Mouse (Mus musculus) ES-Bruce4 (cell line): ENCODE measurements around the gene Kcnc3. TPM values are rescaled to one million over a fixed set of nuclear protein-coding genes. Genes with fewer than 3 reads are reported as not detected.

Source experiments
- H3K27ac ChIP-seq: 2 replicates; pipeline ENCODE4 v1.5.1; 2012; ENCODE audit warnings: low read length, inconsistent platforms; ENCODE audit not compliant: insufficient read depth
- H3K27me3 ChIP-seq: 2 replicates; pipeline ENCODE4 v1.6.1; 2012; ENCODE audit warnings: mild to moderate bottlenecking, low read length, inconsistent platforms; ENCODE audit not compliant: control insufficient read depth, poor library complexity, insufficient read depth, severe bottlenecking
- H3K36me3 ChIP-seq: 2 replicates; pipeline ENCODE4 v1.6.1; 2012; ENCODE audit warnings: inconsistent platforms, mild to moderate bottlenecking, low read length, moderate library complexity; ENCODE audit not compliant: control insufficient read depth, poor library complexity, insufficient read depth, severe bottlenecking
- H3K4me1 ChIP-seq: one replicate; pipeline ENCODE4 v1.8.1; 2011; ENCODE audit warnings: low read length; ENCODE audit not compliant: control insufficient read depth, insufficient read depth
- H3K4me3 ChIP-seq: 2 replicates; pipeline ENCODE4 v1.5.1; 2011; ENCODE audit warnings: low read depth, mild to moderate bottlenecking, low read length
- H3K9ac ChIP-seq: 2 replicates; pipeline ENCODE4 v1.6.1; 2012; ENCODE audit warnings: low read depth, mild to moderate bottlenecking, inconsistent platforms; ENCODE audit not compliant: poor library complexity, severe bottlenecking
- H3K9me3 ChIP-seq: replicated peaks from 2 replicates; pipeline ENCODE4 v1.6.1; 2012; ENCODE audit warnings: mild to moderate bottlenecking, low read length, inconsistent platforms; ENCODE audit not compliant: control insufficient read depth, poor library complexity, insufficient read depth, severe bottlenecking
- CTCF ChIP-seq: IDR thresholded peaks from one replicate; pipeline ENCODE4 v1.8.1; 2011; ENCODE audit warnings: low read depth, low read length
- EP300 ChIP-seq: IDR thresholded peaks from 2 replicates; pipeline ENCODE4 v1.6.1; 2011; ENCODE audit warnings: low read depth, low read length; ENCODE audit not compliant: insufficient read depth
- POLR2A ChIP-seq: IDR thresholded peaks from one replicate; pipeline ENCODE4 v1.8.1; 2011; ENCODE audit warnings: low read length; ENCODE audit not compliant: insufficient read depth
- polyA plus RNA-seq: library from polyadenylated mRNA; stranded (reverse); fragments of >200 nt; gene quantifications from 2 replicates; pipeline ENCODE4 v1.2.4, GENCODE M21; 2011; ENCODE audit warnings: low read depth; ENCODE audit not compliant: missing spikeins, insufficient read depth, insufficient read length

The Kcnc3 gene
- polyA plus RNA-seq: 12.3 and 15.5 TPM in 2 replicates

DNA sequence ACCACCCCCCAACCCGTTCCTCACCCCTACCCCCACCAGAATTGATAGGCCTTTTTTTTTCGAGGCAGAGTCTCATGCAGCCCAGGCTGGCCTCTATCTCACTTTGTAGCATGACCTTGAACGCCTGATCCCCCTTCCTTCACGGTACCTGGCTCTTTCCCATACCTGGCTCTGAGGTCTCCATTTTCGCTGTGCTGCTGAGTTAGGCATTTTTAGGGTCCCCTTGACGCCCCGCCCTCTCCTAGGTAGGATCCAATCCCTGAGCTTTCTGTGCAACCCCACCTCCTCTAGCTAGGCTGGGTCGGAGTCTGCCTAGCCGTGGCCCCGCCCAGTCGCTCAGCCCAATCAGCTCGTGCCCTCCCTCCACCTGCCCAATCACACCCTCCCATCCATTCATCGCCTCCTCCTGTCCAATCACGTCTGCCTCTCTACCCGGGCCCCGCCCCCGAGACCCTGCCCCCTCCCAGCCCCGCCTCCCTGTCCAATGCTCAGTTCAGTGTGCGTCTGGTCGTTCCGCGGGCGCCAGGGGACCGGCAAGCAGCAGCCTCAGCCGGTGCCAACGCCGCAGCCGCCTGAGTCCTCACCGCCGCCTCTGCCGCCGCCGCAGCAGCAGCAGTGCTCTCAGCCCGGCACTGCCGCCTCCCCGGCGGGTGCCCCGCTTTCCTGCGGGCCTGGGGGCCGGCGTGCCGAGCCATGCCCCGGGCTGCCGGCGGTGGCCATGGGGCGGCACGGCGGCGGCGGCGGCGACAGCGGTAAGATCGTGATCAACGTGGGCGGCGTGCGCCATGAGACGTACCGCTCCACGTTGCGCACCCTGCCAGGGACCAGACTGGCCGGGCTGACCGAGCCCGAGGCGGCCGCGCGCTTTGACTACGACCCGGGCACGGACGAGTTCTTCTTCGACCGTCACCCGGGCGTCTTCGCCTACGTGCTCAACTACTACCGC is at the start of gene Kcnc3:
Kcnc3 (plus strand) TSS at position 263 of the 946 bp plus-strand sequence.
- H3K27me3 ChIP-seq: no peaks in the 10 kb centered on the region
- TF ChIP-seq CTCF: no peak
- TF ChIP-seq POLR2A: peak; percentile 48
- H3K27ac ChIP-seq: peak within 1 kb of the TSS; percentile 35
- H3K9ac ChIP-seq: peak within 1 kb of the TSS; percentile 76
- H3K4me3 ChIP-seq: peak within 1 kb of the TSS; percentile 90
- H3K36me3 ChIP-seq: peaks cover 3% of the 10 kb centered on the region
- H3K4me1 ChIP-seq: no peaks in the 10 kb centered on the region
- H3K9me3 ChIP-seq: no peaks in the 10 kb centered on the region

DNA sequence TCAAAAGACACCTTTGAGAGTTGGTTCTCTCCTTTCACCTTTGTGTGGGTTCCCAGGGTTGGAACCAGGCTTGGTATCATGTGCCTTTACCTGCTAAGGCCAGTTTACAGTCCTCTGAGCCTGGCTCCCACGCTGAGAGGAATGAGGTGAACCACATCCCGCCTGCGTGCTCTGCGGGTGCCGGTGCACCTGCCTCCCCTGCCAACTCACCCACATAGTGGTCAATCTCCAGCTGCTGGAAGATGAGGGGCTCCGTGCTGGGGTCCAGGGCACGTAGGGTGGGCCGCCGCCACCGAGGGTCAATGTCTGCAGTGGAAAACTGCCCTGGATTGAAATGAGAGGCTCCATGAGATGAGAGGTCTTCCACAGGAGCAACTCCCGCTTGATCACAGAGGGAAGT is 47.9 kb upstream of the Kcnc3 start:
- H3K4me3 ChIP-seq: no peak overlapping the region
- TF ChIP-seq EP300: no peak
- no peak for TF ChIP-seq CTCF
- TF ChIP-seq POLR2A: no peak
- peaks cover 30% of the 10 kb centered on the region for H3K36me3 ChIP-seq

DNA sequence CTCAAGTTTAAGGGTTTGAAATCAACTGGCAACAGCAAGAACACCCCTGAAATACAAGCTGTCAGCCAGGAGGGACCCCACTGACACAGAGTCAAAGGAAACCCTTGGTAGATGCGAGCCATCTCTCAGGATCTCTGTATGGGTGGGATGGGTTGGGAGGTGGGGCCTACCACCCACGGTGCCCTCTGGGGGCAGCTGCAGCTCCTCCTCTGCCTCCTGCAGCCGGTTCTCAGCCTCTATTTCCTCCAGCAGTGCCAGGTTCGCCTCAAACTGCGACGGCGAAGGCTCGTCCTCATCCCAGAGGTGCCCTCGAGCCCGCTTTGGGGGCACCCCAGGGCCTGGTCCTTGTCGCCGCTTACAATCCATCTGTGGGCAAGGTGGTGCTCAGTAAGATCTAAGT is 47.4 kb upstream of the Kcnc3 start:
- Histone ChIP-seq H3K4me3 (no peak overlapping the region), H3K27ac (no peak overlapping the region), H3K9me3 (no peaks in the 10 kb centered on the region), H3K4me1 (no peaks in the 10 kb centered on the region), H3K27me3 (no peaks in the 10 kb centered on the region), H3K9ac (no peak overlapping the region), H3K36me3 (peaks cover 25% of the 10 kb centered on the region)
- TF ChIP-seq POLR2A (no peak), CTCF (no peak), EP300 (no peak)

More for the DNA sequence above, 47.9 kb upstream of the Kcnc3 start:
- H3K9me3 ChIP-seq: no peaks in the 10 kb centered on the region
- H3K27ac ChIP-seq: no peak overlapping the region
- no peaks in the 10 kb centered on the region for H3K27me3 ChIP-seq
- no peak overlapping the region for H3K9ac ChIP-seq
- no peaks in the 10 kb centered on the region for H3K4me1 ChIP-seq

DNA sequence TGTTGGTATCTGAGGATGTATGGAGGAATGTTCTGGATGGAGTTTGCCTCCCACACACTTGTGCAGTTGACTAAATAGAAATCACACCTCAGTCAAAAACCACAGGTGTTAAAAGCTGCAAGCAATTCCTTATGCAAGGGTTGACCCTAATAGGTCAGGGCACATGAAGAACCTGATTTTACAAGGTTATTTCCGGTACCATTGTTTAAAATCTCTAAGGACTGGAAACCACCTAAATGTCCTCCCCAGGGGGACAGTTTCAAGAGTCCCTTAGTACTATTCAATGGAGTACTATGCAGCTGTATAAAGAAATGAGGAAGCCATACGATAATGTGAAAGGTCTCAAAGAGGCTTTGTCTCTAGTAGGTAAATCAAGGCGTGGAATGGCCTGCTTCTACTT is 44.2 kb upstream of the Kcnc3 start:
- Histone ChIP-seq H3K4me3 (no peak overlapping the region), H3K9me3 (no peaks in the 10 kb centered on the region)

DNA sequence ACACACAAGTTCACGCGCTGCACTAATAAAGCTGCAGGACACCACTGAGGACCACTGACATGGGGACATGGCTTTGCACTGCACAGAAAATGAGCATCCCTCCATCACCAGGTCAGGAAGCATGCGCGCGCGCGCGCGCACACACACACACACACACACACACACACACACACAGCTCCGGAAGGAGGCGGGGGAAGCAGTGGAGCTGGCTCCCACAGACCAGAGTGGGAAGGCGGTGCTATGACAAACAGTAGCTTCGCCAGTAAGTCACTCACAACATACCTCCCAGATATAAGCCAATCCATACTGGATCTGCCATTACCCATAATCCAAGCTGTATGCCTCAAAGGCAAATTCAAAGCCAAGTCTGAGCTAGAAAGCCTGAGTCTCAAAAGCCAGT is 43.4 kb upstream of the Kcnc3 start:
- H3K27me3 ChIP-seq: no peaks in the 10 kb centered on the region
- no peak overlapping the region for H3K4me3 ChIP-seq
- no peak overlapping the region for H3K27ac ChIP-seq
- H3K36me3 ChIP-seq: peaks cover 15% of the 10 kb centered on the region
- no peaks in the 10 kb centered on the region for H3K4me1 ChIP-seq
- no peaks in the 10 kb centered on the region for H3K9me3 ChIP-seq
- TF ChIP-seq CTCF: no peak
- TF ChIP-seq POLR2A: no peak
- TF ChIP-seq EP300: no peak
- H3K9ac ChIP-seq: peak overlapping the region; percentile 42

More for the DNA sequence above, 44.2 kb upstream of the Kcnc3 start:
- Histone ChIP-seq H3K36me3 (peaks cover 21% of the 10 kb centered on the region), H3K27ac (no peak overlapping the region), H3K27me3 (no peaks in the 10 kb centered on the region), H3K4me1 (no peaks in the 10 kb centered on the region), H3K9ac (no peak overlapping the region)
- TF ChIP-seq POLR2A (no peak), EP300 (no peak), CTCF (no peak)

DNA sequence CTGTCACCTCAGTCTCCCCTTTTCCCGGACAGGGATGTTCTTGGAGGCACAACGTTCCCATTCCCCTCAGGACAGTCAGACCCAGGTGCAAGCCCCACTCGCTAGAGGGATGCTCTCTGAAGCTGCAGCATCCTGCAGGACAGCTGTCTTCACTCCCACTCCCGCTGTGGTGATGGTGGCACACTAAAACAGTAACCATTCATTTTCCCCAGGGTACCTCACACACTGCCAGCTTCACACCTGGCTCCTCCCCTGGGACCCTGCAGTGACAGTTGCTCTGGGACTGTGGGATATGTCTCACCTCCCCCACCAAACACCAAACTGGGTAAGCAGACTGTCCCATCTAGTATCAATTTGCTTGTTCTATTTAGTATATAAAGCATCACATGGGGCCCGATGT is 42.7 kb upstream of the Kcnc3 start:
- no peaks in the 10 kb centered on the region for H3K9me3 ChIP-seq
- H3K9ac ChIP-seq: peak overlapping the region; percentile 42
- peaks cover 5% of the 10 kb centered on the region for H3K4me1 ChIP-seq
- no peaks in the 10 kb centered on the region for H3K27me3 ChIP-seq
- H3K27ac ChIP-seq: no peak overlapping the region
- peak overlapping the region; percentile 76 for H3K4me3 ChIP-seq
- H3K36me3 ChIP-seq: peaks cover 13% of the 10 kb centered on the region
- TF ChIP-seq EP300 (no peak), CTCF (no peak), POLR2A (no peak)
